Mouse (Mus musculus) T-helper 1 cell (primary cell): ENCODE data around the gene Zfp131.
"Not testable (repeated sequence)": the region's sequence is repeated elsewhere in the genome, so short reads cannot be mapped to it uniquely, and the experiment has no call there.

Experiments
- in situ Hi-C: fragments of 300-600 bp; cut with MboI, MseI; formaldehyde crosslinking; loops from one replicate; pipeline ENCODE4 v1.15.1; 2025; ENCODE audit warnings: high pct_unique_total_duplicates

Zfp131 gene

DNA sequence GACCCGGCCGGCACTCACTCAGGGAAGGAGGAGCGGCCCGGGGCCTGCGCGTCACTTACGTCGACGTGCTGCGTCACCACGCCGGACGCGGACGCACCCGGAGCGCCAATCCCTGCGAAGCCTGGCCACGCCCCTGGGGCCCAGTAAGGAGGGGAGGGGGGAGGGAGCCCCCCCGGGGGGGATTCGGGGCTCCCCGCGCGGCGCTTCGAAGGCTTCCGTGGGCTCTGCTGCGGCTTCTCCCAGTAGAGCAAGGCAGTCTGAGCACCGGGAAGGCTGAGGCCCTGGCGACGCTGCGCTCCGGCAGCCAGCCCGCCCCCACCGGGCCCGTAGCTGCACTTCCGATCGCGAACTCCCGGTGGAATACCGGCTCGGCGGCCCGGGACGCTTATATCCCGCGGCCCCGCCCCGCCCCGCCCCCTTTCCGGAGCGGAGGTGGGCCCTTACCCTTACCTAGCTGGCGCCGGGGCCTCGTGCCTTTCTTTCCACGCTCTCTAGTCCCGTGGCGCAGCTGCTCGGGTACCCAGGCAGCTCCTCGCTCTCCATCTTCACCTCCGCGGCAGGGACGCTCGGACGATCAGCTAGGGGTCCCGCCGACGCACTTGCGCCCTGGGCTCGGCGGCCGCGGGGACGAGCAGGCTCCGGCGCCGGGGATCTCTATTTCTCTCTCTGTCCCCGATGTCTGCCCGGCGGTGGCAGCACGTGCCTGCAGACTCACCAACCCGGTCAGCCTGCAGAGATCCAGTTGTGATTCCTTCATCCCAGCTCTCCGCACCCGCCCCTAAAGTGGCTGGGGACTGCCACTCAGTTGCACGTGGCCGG is at the start of gene Zfp131:
Gene Zfp131, minus strand, starts transcription at position 129 of the 819 bp plus-strand sequence.
- in situ Hi-C loops = no loop called here

DNA sequence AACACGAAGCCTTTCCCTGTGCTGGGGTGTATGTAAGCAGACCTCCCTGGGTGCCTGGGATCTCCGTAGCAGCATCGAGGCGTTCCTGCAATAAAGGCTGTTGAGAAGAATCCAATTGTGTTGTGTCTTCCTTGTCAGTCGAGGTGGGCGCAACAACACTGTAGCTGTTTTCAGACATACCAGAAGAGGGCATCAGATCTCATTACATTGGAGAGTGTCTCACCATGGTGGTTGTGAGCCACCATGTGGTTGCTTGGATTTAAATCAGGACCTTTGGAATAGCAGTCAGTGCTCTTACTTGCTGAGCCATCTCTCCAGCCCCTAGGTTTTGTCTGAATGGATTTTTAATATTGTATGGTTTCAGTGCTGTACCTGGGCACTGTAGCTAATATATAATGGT is 49.3 kb upstream of the Zfp131 start:
- in situ Hi-C loops = not testable (repeated sequence)

DNA sequence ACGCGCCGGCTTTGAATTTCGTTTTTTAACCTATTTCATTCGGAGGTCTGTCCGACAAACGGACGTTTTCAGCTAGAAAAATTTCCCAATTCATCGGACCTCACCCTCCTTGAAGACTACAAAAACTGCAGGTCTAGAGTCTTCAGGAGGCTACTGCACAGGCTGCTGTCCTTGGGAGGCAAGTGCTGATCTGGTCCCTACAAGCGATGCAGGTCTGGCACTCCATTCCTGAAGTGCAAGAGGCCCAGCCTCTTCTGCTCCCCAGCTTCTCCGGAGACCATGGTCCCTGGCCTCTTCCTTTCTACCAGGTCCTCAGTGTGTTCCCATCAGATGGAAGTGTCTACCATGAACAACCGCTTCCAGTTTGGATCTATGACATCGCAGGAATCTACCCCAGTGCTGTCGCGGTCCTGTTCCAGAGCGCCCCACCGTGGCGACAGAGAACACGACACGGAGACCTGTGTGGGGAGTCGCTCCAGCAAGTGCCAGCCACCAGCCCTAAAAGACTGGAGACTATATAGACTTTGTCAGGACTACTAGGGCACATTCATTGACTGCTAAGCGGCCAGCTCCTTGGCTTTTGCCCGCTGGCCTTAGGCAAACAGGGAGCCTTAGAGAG is 47.1 kb upstream of the Zfp131 start:
- in situ Hi-C loops = not testable (repeated sequence)

DNA sequence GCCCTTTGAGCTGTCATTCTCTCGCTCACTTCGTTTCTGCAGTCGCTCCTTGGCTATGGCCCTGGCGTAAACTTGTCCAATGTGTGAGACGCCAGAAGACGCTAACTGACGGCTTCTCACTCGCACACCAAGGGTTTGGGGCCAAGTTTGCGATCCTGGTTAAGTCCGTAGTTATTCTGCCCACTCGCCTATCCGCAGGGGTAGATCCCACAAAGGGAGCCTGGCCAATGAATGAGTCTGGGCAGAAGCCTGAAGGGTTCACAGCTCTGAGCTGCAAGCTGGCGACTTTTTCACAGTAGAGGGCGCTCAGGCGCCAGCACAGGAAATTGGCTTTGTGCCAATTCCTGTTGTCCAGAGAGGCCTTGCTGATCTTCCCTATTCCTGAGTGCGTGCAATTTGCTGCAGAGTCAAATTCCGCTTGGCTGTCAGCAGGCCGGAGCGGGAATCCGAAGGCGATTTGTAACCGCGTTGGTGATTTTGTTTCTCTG is 45.7 kb upstream of the Zfp131 start:
- in situ Hi-C loops = not testable (repeated sequence)

DNA sequence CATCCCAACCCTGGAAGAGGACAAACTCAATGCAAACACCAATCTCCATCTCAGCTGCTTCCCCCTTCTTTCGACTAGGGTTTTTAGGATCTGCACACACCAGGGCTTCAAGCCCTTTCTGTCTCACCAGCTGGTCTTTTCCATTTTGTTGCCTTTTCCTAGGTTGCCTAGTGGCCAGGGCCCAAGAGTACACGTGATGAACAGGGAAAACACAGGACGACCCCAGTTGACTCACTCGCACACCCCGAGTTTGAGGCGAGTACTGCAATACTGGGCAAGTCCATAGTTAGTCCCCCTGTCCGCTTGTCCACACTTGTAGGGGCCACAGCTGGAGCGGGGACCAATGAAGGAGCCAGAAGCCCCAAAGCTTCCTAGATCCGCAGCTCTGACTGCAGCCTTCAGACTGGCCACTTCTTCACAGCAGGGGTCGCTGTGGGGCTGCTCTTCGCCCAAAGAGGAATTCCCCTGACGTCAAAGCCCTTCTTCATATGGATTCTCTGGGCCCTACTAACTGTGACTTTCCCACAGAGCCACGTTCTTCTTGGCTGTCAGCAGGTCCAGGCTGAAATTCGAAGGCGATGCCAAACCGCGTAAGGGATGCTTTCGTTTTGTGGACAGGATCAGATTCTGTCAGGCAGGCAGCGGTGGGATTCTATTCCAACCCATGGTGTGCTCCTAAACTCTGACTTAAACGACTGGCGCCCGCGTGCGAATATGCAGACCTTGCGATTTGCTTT is 44.8 kb upstream of the Zfp131 start, which contains the start of gene D13Ertd608e:
Gene D13Ertd608e, plus strand, starts transcription at position 687 of the 737 bp plus-strand sequence.
- in situ Hi-C loops = not testable (repeated sequence)

DNA sequence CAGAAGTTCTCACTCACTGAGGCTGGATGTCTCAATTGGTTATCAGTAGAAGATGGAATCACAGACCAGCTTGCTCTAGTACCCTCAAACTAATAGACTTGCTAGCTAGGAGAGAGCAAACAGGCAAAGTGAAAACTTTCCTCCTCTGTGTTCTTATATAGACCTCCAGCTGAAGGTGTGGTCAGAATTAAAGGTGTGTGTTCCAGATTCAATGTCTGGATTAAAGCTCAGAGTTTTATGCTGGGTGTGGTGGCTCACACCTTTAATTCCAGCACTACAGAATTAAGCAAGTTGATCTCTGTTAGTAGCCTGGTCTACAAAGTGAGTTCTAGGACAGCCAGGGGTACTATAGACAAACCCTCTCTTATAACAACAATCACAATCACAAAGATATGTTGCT is 39.4 kb upstream of the Zfp131 start, which contains the start of gene AF067063:
Gene AF067063, minus strand, starts transcription at position 101 of the 400 bp plus-strand sequence.
- in situ Hi-C loops = not testable (repeated sequence)

DNA sequence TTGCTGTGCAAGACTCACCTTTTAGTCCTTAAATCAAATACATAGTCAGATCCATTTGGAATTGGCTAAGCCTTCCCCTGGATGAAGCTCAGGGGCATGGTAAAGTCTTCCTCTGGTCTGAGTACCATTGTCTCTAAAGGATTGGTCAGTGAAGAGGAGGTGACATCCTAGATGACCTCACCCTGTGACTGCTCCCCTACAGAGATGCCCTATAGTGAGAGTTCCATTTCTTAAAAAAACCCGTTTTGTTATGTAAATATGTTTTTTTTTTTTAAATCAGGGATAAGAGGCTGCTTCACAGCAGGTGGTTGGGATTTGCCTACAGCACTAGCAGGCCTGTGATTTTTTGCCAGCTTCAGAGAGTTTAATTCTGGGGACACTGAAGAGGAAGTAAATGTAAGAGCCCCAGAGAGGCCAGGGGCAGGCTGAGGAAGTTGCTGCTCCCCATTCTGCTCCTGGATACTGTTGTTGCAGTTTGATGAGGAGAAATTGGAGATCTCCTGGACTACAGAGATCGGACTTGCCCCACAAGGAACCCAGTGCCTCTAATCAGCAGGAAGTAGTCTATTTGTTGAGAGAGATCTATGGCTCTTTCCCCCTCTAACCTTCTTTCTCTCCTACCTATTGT is 27.0 kb upstream of the Zfp131 start:
- in situ Hi-C loops = no loop called here

DNA sequence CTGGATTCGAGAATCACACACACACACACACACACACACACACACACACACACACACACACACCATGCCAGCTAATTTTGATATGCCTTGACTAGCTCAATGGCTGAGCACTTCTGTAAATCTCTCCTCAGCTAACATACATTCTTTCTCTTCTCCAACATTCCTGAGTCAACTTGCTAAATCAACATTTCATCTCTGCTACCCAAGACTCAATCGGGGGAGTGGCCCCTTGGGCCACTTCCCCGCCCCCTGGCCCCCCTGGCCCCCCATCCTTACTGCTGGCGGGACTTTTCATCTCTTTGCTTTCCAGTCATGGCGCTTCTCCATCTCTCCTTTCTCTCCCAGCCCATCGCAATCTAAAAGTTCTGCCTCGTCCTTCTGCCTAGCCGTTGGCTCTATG is 26.1 kb upstream of the Zfp131 start:
- in situ Hi-C loops = no loop called here

DNA sequence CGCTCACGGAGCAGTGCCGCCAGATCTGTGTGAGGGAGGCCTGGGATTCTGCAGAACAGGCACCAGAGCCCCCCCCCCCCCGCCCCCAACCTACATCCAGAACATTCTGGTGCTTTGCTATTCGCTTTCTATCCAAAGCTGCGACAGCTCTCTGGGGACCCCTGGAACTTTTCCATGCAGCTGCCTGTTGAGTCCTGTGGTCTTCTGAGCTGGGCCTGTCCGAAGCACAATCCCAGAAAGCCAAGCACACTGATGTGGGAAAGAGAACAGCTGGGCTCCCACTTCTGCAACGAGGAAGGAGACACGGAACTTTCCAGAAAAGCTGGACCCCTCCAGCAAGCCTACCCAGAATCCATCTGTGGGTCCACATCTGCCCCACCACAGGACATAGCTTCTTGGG is 19.3 kb upstream of the Zfp131 start:
- in situ Hi-C loops = no loop called here

DNA sequence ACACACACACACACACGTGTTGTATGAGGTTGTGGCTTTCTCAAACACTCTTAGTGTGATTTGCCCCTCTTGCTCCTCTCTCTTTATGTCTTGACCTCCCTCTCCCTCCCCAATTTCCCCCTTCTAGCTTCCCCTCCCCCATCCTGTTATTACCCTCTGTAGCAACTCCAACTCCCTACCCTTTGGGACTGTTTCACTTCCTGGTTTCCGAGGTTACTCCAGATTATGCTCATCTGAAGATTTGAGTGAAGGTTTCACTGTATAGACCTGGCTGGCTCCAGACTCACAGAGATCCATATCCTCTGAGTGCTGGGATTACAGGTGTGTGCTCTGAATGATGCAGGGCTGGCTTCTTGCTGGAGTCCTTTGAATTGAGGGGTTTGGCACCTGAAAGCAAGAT is 18.2 kb upstream of the Zfp131 start:
- in situ Hi-C loops = no loop called here

DNA sequence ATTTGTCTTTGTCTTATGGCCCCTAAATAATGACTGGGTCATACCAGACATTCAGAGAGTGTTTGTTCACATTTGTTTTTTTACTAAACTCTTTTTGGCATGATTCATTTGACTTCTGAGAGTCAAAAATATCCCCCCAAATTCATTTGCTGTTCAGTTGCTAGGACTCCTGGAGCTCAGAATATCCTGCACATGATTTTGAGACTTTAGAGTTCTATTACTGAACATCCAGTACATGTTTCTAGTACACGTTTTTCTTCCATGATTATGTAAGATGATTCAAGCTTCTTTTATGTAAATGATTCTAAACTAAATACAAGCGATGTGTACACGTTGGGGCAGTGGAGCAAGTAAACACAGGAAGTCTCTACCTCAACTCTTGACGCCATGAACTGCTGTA is 7.0 kb upstream of the Zfp131 start:
- in situ Hi-C loops = no loop called here

DNA sequence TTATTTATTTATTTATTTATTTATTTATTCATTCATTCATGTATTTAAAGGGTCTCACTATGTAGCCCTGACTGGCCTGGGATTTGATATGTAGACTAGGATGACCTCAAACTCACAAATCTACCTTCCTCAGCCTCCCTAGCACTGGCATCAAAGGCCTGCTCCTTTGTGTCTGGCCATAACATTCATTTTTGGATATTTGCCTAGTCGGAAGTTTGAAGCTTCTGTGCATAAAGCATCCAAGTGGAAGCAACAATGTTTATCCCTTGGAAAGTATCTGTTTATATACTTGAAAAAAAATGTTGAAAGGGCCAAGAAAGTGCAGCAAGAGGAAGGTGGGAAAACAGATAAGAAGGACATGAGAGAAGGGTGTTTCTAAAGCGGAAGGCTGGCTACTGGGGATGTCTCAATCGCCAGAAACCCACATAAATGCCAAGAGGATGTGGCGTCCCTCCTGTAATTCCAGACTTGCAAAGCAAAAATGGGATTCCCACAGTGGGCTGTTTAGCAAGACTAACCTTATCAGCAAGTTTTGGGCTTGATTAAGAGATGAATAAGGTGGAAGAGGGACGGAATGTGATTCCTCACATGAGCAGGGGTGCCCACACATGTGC is 2.2 kb upstream of the Zfp131 start:
- in situ Hi-C loops = no loop called here

DNA sequence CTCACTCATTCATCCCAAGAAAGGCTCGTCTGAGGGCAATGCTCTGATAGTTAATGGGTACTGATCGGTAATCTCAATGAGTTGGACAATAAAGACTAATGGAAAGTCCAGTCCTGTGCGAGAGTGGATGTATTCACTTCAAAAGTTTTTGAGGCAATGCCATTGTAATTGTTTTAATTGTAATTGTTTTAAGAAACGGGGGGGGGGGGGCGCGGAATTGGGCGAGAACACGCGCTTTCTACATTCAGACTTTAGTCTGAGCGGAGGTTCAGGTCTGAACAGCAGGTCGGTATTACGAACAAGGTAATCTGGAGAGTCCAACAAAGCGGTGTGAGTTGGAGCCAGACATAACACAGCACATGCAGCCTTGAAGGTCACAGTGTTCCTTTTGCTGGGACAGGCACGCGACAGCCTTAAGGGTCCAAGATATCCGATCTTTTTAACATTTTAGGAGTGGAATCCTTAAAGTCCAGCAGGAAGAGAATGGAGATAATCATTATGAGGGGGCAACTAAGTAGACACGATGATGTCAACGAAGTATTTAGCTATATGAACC is 969 bp upstream of the Zfp131 start:
- in situ Hi-C loops = no loop called here

DNA sequence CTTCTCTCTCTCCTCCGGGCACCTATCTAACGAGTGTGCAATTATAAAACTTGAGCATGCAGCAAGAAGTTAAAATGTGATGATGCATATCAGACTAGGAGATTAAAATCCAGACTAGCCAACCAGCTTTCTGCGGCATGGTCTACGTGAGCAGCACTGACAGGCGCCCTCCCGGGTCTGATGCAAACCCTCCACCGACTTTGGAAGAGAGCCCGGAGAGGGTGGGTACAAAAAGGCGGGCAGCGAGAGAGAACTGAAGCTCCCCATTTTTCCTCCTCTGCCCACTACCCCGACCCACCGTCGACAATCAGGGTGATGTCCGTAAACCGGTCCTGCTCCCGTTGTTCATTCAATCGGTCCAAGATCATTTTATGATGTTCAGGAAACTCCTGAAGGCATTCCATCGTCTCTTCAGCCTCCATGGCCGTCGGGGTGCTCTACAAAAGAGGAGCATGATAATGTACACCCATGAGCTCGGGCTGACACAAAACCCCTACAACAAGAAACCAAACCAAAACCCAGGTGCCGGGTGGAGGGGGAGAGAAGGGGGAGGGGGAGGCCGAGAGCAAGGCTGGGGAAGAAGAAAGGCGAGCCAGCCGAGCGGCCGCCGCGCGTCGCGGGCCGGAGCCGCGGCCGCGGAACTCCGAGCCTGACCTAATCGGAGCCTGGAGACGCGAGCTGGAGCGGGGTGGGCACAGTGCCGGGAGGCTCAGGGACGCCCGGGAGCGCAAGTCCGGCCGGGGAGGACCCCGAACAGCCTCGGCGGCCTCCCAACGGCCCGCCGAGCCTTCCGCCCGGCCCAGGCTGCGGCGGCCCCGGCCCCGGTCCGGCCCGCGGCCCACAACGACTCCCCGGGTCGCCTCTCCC is 605 bp downstream of the Zfp131 start:
- in situ Hi-C loops = loop anchor here (5.0 to 10.0 kb wide), 2 partner anchors 83 to 335 kb away; no protein-coding TSS in a partner anchor

DNA sequence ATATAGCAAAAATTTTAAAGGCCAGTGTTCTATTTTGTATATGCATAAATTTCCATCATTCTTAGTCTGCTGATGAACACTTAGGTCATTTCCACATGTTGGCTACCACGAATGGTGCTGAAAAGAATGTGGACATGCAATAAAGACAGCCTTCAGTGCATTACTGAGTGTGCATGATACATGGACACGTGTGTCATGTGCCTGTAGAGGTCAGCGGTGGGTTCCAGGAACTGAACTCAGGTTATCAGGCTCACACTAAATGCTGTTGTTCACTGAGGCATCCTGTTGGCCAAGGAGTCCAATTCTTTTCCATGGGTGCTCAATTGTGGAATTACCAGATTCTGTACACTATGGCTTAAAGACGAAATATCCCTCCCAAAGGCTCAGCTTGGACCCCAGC is 7.1 kb downstream of the Zfp131 start:
- in situ Hi-C loops = loop anchor here (10.0 kb wide), 1 partner anchor 329 kb away; no protein-coding TSS in a partner anchor

DNA sequence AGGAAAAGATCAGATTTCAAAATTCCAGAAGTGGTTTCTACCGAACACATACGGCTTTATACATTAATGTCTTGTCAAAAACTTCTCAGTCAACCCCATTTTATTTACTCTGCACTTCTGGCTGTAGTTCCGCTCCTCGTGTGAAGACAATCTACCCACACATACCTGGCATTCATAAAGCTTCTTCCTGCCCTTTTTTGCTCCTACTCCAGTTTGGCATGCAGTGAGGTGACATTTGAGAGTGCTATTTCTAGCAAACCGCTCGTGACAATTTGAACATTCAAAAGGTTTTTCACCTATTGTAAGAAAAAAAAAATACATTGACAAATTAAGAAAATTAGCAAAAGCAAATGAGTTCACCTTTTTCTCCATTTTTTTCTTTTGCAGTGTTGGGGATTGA is 22.1 kb downstream of the Zfp131 start:
- in situ Hi-C loops = no loop called here

DNA sequence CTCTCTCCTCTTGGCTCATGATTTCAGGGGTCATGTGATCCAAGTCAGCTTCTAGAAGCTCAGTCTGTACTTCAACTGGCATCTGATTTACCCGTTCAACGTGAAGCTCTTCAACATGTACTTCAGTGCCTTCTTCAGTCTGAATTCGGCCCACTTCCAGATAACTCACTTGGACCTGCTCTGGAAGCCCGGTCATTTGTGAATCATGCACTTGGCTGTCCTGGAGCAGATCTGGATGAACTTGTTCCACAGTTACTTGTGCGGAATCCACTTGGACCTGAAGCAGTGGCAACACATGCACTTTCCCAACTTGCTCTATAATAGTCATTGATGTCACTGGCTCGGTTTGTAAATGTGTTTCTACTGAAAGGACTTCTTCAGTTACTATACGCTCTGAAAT is 24.2 kb downstream of the Zfp131 start:
- in situ Hi-C loops = no loop called here

DNA sequence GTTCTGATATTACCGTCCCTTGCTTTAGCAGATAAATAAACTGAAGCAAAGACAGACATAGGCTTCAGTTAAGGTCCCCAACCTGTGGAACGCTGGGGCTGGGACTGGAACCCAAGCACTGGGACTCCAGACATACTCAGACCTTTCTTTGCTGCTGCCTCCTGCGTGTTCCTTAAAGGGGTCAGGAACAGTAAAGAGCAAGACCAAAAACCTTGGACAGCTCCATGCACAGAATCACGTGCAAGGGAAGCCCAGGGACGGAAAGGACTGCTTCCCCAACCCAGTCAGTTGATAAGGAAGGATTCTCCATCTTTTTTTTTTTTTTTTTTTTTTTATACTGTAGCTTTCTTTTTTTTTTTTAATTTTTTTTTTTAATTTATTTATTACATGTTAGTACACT is 33.9 kb downstream of the Zfp131 start:
- in situ Hi-C loops = no loop called here

DNA sequence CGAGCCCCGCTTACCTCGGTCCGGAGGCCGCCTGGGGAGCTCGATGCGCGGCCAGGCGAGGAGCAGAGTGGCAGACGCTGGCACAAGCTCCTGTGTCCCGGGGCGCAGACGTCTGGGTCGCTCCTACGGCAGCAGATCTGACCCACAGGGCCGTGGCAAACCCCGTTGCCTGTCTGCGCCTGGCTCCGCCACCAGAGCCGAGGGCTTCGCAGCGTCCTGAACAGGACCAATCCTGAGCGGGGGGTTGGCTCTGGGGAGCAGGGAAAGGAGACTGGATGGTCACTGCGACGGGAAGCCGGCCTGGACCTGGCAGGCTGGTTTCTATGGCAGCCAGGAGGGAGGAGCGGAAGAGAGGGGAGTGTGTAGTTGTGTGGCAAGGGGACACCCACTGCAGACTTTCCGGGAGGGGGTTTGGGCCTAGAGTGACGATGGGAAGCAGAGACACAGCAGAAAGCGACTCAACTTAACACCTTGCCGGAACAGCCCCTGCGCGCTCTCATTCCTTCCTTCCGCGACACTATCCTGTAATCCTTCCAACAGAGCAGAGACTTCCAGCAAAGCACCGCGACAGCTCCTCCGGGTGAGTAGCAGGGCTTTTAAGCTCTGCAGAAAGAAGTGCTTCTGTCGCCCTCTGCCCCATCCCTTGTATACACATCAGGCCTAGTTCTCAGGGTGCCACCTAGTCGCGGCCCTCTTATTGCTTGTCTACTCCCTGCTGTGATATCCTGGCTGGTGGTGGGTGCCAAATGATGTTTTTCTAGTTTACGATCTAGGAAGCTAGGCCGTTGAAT is 34.8 kb downstream of the Zfp131 start, which contains the start of gene Nim1k:
Gene Nim1k, minus strand, starts transcription at position 202 of the 791 bp plus-strand sequence.
- in situ Hi-C loops = no loop called here
